Mouse (Mus musculus): ENCODE results near the gene Ywhae.

DNA sequence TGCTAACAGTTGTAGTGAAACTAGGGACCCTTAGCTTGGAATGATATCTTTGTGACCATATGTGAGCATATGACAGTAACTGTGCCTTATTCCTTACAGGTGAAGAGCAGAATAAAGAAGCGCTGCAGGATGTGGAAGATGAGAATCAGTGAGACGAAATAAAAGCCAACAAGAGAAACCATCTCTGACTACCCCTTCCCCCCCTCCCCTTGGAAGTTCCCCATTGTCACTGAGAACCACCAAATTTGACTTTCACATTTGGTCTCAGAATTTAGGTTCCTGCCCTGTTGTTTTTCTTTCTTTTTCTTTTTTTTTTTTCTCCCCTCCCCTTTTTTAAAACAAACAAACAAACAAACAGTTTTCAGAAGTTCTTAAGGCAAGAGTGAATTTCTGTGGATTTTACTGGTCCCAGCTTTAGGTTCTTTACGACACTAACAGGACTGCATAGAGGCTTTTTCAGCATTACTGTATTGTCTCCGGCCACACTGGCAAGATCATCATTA is 31.9 kb downstream of the Ywhae start:
- TF ChIP-seq ZNF384 (IDR thresholded peaks at IDR 0.05; ENCODE audit: low read depth, low read length) (no peak), ZC3H11A (IDR thresholded peaks at IDR 0.05; ENCODE audit: borderline replicate concordance, low read depth, low read length) (no peak), MAFK (IDR thresholded peaks at IDR 0.05; ENCODE audit: insufficient read depth, low read depth, low read length) (no peak), HCFC1 (IDR thresholded peaks at IDR 0.05; ENCODE audit: borderline replicate concordance, insufficient read depth, low read length) (no peak)

Measured in ES-E14 (cell line).